Mouse (Mus musculus): ENCODE measurements around the gene Bcor.
A peak's percentile ranks its signal among the peaks of the same experiment; 100 is the strongest.

Gene Bcor

DNA sequence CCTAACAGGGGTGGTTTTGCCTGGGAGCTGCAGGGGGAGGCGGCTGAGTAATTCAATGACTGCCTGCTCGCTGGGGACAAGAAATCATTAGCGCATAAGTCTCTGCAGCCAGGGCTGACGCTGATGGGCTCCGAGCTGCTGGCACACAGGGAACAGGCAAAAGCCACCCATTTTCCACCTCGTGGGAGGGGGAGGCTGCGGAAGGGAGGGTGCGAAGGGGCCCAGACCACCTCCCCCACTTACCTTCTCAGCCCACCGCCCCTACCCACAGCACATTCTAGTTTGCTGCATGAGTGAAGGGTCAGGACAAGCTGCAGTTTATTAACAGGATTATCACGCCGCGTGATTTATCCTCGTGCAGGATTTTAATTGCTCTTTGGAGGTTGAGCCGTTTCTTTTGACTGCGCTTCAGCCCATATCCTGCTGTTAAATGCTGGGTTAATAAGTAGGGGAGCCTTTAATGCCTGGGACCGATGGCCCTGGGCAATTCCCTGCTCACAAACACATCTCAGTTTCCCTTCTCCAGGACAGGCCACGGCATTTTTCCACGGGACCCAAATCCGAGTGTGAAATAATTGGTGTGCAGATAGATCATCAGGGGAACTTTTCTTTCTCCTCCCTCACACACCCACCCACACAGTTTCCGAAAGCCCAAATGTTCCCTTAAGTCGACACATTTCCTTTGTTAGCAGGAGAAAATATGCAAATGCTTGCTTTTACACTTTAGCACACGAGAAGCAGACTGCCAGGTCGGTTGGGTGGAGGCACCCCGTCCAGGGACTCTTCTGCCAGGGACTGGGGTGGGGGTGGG lies 97.8 kb downstream of the Bcor start:
- DNase-seq (ENCODE audit: low spot score): no peak

DNA sequence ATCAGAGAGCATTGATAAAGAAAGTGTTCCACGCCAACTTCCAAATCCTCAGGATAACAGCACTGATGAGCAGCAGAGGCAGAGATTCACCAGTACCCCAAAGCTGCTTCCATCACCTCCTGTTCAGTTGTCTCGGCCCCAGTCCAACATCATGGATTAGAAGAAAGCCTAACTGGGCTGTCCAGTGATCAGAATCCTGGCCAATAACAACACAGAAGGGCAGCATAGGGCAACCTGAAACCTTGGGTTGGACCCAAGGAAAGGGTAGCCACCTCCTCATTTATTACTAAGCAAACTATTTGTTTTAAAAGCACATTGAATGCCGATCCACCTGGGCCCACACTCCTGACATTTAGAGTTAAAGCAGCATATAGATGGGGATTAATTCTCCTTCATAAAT lies 99.3 kb downstream of the Bcor start:
- DNase-seq (ENCODE audit: low spot score): no peak

DNA sequence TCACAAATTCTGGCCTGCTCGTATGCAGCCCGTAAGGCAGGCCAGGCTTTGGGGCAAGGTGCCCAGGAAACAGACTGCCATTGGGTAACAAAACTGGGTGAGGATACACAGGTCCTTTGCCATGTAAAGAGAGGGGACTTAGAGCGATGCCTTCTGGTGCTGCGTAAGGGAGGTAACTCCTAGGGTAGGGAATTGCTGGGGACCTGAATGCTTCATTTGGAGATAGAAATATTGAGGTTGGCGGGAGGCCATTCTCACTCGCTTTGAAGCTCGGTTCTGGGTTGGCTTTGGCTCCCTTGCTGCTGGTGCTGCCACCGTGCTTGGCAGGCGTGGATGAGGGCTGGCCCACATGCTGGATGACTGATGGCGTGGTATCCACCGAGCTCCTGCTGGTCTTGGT lies 102.9 kb downstream of the Bcor start:
- DNase-seq (ENCODE audit: low spot score): peak; percentile 32

DNA sequence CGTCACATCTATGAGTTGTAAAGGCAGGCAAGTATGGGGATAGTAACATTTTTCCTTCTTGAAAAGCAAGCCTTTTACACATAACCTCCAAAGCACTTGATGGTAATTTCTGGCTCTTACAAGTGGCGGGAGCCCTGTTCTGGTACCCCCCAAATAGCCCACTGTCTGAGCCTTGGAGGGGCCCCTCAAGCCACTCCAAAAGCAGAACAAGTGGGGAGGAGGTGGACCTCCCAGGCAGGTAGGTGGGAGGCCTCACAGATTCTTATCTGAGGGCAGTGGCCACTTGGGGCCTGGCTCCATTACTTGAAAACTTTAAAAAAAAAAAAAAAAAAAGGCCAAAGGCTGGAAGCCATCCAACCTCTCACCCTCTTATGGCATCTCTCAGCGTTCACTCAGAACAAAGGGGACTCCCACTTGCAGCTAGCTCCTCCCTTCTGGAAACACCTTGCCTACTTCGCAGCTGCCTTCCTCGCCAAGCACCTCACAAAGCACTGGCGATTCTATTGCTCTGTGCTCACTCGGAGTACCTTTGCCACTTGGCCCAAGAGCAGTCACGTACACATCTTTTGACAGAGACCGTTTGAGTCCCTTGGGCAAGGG lies 106.7 kb downstream of the Bcor start:
- no peak for DNase-seq (ENCODE audit: low spot score)

DNA sequence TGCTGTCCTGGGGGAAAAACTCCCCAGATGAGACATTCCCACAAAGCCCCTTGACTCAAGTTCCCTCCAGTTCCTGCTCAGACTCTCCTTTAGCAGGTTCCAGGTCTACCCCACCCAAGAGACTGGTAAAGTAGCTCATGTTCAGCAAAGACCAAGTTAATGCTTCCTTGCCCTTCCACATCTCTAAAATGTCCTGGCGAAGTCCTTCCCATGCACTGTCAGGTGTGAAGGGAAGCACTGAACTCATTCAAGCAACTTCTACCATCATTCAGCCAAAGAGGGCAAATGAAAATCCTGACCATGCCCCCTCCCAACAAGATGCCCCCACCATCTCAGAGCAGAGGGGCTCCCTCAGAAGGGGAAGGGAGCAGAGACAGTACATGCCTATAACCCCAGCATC lies 107.5 kb downstream of the Bcor start:
- no peak for DNase-seq (ENCODE audit: low spot score)

DNA sequence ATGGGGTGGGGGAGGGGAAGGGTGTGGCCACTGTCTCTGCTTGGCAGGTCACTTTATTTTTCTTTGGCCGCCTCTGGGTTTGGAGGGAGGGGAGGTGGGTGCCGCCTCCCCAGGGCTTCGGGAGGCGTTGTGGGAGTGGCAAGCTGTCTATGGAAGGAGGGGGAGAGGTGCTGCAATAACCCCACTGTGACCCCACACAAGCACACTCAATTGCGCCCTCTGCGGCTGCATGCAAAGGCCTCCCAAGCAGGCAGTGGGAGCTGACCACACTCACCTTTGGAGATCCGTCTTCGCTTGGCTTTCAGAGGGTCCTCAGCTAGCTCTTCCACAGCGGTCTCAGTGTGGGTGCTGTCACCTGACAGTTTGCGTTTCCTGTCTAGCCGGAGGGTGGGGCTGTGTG lies 111.4 kb downstream of the Bcor start:
- no peak for DNase-seq (ENCODE audit: low spot score)

DNA sequence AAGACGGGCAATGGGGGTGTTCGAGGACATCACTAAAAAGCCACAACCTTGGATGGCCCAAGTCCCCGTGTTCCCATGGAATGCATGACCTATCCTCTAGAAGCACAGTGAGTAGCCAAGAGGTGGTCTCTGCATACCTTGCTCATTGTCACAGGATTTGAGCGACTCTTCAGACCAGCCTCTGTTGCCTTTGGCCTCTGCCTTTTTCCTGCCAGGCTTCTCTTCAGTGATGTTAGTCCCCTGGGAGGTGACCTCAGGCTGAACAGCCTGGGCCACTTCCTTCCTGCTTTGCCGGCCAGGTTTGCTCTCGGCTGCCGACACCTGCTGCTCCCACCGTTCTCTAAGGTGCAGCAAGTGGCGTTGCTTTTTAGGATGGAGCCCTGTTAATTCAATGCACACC lies 112.0 kb downstream of the Bcor start:
- DNase-seq (ENCODE audit: low spot score): peak; percentile 57

DNA sequence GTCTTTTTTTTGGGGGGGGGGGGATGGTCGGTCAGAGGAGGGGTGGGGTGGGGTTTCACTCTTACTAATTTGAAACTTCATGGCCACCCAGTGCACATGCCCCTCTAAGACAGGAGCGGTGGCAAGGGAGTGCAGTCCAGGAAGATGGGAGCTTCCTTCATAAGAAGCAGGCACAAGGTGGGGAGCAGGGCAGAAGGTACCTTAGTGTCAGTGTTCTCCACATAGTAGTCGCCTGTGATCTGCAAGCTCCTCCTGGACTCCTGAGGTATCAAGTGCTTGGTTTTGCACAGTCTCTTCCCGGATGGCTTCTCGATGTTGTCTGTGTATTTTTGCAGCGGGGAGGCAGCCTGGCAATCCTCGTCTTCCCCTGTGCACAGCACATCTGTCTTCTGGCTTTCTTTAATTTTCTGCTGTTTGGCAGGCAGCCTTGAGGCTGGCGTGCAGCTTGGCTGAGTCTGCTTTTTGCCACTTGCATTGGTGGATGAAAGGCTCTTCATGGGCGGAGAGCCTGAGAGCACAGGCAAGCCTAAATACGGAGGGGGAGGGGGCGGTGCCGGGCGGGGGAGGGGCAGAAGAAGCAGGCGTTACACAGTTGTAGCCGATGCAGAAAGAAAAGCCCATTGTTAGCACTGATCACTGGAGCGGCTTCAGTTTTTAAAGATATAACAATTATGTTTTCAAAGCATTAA lies 112.8 kb downstream of the Bcor start:
- DNase-seq (ENCODE audit: low spot score): peak; percentile 68

DNA sequence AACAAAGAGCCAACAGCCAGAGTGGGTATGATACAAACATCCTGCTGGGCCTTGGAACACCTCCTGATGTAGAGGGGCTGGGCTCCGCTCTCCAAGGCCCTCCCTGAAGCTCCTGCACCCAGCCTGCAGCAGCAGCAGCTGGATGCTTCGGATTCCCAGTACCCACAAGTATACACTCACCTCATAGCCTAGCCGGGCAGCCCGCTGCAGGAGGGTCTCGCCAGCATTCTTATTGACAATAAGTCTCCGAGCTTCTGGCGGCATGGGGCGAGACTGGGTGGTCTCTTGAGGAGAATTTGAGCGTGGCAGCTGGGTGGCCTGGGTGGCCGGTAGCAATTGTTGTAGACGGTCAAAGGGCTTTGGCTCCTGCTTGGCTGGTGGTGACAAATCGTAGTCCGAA lies 113.5 kb downstream of the Bcor start:
- DNase-seq (ENCODE audit: low spot score): no peak

DNA sequence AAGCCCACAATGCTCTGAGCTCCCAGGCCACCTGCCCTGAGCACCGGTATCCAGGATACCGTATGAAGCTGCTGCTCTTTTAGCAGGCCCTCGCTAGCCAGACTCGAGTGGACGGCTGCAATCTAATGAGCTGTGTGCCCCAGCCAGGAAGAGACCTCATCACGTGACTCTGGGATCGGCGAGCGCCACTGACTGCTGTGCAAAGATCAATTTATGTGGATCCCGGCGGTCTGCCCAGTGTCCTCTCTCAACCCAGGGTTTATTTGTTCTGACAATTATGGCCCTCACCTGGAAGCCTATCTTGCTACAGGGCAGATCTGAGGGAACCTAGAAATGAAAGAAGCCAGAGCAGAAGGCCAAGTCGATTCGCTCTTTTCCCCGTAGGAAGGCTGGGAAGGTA lies 116.8 kb downstream of the Bcor start:
- no peak for DNase-seq (ENCODE audit: low spot score)

DNA sequence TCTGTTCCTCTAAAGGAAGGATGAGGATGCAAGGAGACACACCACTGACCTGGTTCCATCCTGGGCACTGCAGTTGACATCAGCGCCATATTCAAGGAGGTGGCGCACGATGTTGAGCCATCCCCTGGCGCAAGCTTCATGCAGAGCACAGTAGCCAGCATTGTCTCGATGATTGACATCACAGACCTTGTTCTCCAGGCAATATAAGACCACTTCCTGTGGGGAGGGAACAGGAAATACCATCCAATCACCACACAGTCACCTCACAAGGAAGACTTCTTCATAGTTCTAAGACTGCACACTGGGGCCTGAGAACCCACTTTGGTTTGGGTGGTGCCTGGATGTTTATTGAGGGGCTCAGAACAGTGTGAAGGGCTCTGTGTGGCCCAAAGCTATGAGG lies 118.7 kb downstream of the Bcor start:
- no peak for DNase-seq (ENCODE audit: low spot score)

DNA sequence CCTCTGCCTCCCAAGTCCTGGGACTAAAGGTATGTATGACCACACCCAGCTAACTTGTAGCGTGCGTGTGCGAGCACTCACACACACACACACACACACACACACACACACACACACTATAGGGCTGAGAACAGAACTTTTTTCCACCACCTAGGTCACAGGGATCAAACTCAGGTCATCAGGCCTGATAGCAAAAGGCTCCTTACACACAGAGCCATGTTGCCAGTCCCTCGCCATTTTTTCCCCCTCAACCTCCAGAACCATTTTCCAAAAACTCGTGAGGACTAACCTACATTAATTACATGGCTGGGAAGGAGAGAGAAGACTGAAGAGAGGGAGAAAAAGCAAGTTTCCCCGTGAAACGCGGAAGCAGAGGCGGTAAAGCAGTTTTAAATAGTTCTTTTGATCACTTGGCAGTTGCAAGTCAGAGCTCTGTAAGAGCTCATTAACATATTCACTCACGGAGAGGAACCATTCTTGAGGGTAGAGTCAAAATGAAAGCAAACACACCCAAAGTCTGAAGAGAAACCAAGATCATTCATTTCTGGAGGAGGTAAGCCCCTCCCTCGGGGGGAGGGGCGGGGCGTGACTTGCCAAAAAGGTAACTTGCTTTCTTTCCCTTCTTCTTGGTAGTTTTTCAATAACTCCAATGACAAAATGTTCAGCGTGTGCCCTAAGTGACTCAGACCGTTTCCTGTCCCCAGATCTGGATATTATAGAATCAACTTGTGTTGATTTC lies 145.3 kb downstream of the Bcor start:
- no peak for DNase-seq (ENCODE audit: low spot score)

DNA sequence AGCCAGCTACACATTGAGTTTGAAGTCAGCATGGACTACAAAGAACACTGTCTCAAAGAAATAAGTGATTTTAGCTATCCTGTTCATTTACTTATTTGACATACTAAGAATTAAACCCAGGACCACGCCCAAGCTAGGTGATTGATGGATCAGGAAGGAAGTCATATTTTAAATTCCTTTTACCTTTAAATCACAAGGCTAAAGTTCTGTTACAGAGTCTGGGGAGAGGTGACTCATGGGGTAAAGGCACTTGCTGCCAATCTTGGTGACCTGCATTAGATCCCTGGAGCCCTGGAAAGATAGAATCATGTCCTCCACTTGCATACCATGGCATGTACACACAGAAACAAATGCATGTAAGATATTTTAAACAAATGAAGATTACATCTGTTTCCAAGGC lies 149.5 kb downstream of the Bcor start:
- no peak for DNase-seq (ENCODE audit: low spot score)

DNA sequence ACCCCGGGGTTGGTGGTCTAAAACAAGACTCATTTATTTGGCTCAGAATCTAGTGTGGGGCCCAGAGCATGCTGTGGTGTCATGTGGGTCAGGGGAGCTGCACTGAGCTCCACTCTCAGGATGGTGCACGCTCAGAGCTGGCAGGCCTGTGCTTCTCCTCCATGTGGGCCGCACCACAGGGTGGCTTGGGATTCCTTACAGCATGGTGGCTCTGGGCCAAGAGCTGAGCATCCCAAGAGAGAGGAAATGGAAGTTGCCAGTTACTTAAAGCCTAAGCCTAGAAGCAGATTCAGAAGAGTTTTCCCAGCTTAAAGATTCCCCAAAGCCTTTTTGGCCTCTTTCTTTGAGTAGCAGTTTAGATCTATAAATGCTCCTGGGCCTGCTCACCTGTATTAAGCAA lies 151.1 kb downstream of the Bcor start:
- no peak for DNase-seq (ENCODE audit: low spot score)

DNA sequence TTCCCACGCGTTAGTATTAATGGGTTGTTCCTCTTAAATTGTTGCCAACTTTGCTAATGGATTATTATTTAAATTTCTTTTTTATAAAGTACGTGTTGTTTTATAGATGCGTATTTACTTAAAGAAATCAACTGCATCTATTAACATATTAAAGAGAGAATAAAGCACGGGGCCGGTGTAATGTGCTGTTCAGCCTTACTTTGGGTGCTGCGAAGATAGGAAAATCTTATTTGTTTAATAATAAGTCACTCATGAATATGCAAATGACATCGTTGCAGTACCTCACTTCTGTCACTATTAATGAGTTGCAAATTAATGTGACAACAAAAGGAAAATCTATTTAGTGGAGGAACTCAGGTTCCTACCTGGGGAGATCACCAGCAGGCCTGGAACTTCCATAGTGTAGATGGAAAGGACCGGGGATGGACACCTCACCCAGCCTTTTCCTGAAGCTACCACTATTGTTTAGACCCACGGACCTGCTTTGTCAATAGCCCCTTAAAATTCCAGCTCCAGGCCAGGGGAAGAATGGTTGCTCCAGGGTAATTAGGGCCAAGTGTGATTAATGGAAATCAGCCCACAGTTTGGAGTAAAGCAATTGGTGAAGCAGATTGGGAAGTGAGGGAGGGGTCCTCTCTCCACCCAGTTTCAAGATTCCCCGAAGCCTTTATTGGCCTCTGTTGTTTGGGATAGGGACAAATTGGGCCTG lies 152.2 kb downstream of the Bcor start:
- DNase-seq (ENCODE audit: low spot score): no peak

DNA sequence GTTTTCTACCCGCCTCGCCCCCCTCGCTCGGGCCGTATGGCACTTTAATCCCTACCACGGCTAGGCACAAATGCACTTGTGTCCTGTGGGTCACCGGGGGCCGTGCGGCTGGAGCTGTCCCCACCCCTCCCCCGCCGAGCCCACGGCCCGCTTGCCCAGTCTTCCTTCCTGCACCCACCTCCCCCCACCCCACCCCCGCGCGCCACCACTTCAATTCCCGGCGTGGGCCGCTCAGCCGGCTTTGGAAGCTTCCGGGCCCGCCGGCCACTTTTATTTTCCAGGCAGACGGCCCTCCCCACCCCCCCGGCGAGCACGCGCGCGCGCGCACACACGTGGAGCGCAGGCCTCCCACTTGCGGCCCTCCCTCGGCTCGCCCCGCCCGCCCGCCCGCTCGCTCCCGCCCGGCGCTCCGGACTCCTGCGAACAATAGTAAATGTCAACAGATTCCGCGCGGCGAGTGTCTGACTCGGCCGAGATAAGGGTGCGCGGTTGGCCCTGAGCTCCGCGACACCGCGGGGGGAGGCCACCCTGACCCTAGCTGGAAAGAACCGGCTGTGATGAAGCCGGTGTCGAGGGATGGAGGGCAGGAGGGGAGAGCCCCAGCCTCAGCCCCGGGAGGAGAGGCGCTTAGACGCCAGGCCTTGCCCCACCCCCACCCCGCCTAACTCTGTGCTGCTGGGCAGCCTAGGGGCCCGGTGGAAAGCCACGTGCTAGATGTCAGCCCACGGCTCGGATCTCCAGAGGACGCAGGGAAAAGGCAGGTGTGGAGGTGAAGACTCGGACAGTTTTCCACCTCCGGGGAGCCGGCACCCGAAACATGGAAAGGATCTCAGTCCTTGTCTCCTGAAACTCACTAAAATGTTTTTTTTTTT lies 153.0 kb downstream of the Bcor start:
- DNase-seq (ENCODE audit: low spot score): peak; percentile 81

DNA sequence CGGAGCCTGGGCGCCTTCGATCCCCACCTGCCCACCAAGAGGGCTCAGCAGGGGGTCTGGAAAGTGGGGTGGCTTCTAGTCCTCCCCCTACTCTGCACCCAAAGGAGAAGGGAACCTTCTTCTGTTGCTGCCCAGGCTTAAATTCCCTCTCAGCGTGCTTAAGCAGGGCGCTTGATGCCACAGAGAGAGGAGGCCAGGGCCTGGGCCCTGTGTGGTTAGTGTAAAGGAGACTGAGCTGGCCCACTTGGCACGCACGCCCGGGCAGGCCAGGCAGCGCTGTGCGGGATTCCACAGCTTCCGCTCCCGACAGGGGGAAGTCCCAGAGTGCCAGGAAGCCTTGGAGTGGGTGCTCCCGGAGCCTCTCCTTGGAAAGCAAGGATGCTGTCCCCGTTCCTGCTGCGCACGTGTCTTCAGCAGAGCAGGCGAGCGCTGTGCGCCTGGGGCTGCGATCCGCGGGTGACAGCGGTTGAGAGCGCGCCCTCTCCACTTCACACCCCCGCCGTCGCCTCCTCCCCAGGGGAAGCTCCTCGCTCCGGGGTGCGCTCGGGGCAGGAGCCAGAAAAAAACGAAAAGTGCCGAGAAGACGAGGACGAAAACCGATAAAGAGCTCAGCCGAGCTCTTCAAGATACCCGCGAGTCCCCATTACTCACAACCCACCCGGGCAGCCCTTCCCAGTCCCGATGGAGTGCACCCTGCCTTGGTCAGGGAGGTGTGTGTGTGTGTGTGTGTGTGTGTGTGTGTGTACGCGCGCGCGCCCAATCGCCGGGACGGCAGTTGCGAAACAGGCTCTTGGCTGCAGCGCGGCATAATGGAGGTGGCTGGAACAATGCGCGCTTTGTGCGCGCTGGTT lies 153.9 kb downstream of the Bcor start:
- peak; percentile 87 for DNase-seq (ENCODE audit: low spot score)

DNA sequence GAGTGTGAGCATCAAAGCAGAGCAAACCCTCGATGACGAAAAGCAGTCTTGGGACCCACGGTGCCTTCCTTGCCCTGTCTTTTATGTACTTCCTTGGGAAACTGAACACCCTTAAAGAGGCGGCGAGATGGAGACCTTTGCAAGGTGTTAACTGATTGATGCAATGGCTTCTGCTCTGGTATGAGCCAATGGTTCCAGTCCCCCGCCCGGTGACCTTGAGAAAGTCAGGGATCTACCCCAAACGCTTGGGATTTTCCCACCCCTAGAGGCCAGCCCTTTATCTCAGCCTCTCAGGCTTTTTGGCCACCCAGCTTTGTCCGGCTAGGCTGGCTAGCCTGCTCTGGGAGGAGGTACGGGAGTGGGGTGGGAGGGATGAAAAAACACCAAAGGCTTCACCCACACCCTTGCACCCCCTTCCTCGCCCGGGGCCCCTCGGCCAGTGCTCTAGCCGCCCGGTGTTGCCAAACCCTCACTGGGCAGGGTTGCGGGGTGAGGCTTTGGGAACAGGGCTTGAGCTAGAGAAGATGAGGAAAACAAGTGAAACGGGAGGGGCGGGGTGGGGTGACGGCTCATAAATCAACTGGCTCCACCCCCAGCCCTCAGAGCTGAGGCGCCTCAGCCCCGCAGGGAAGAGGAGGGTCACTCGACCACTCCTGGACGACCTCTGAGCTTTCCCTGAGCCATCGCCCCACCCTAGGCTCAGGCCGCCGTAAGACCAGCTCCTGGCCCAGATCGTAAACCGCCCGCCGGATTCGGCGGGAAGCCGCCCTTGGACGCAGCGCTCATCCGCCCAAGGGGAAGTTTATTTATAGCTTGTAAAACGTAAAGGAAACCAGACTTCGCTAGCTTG lies 154.7 kb downstream of the Bcor start:
- peak; percentile 88 for DNase-seq (ENCODE audit: low spot score)

DNA sequence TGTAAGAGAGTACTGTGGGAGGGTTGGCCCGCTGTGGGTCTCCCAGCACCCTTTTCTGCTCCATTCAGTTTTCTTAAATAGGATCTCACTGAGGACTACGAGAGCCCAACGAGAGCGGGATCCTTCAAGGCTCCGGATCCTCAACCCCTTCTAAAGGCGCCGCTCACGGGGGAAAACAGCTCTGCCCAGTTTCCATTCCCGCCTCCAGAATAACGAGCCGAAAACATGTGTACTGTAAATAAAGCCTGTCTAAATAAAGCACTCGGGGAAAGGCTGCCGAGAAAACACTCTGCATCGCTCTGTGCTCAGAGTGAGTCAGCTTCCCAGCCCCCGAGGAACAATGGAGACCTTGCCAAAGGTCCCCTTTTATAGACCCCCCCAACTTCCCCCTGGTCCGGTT lies 155.7 kb downstream of the Bcor start:
- DNase-seq (ENCODE audit: low spot score): peak; percentile 49
